Mouse (Mus musculus) mouse trophoblast stem cell (cell line): Measurements from ENCODE around the gene Spred2.

ENCODE experiments used
- in situ Hi-C, 2 experiments: fragments of 300-500 bp; cut with MseI, MboI; formaldehyde crosslinking; loops; 2 replicates in 1 of 2; 3 replicates in 1 of 2; pipeline ENCODE4 v1.15.1; 2025

Gene Spred2

GRCm38 (mm10) chr11:19923888-19924756 lies at the start of gene Spred2:
Gene Spred2 (plus strand): TSS chr11:19924375.
- in situ Hi-C loops, result loop anchor here in 1 of 2 experiments (10.0 kb wide), 1 partner anchor 111 kb away; no protein-coding TSS in a partner anchor

GRCm38 (mm10) chr11:19875551-19875950 lies 48.6 kb upstream of the Spred2 start:
- in situ Hi-C loops, result no loop called here

- in situ Hi-C loops, result no loop called here
Observed at GRCm38 (mm10) chr11:19875964-19876363, 48.2 kb upstream of the Spred2 start.

DNA sequence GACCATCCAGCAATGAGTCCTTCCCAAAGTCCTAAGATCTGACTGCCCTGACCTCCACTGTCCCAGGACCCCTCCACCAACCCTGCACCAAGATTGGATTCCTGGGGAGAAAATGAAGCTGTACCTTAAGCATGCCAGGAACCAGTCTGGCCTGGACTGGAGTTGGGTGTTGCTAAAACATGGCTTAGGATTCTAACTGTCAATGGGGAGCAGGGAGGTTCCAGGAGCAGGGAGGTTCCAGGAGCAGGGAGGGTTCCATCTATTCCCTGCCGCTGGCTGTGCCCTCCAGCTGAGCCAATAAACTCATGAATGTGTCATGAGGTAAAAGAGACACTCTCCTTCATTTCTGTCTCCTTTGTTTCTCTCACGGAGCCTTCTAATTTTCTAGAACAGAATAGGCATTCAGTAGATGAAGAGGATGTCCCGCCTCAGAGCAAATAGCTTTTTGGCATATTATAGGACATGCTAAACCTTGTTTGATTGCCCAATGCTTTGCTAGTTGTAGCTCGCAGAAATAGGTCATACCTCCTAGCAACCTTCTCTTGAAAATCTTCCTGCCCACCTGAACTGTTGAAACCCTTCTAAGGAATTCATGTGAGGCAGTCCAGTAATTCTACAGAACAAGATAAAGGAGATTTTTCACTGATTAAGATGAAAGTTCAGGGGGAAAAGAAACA lies 46.8 kb upstream of the Spred2 start:
- in situ Hi-C loops, result no loop called here

DNA sequence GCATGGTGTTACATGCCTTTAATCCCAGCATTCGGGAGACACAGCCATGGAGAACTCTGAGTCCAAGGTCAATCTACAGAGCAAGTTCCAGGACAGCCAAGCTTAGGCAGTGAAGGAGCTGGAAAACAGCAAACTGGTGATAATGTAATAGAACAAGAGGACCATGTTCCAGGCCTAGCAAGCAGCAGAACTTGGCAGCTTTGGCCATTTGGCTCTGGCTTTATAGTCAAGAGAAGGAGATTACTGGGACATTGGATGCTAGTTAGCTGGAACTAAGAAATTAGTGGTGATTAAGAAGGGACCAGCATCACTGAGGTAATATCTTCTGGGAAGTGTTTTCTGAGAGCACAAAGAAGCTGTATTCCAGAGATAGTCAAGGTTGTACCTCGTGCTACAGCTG lies 42.8 kb upstream of the Spred2 start:
- in situ Hi-C loops, result no loop called here

GRCm38 (mm10) chr11:19890700-19891406 lies 33.3 kb upstream of the Spred2 start:
- in situ Hi-C loops, result no loop called here

- in situ Hi-C loops, result no loop called here
Observed at GRCm38 (mm10) chr11:19893233-19893632, 30.9 kb upstream of the Spred2 start.

- in situ Hi-C loops, result no loop called here
Observed at GRCm38 (mm10) chr11:19899621-19900020, 24.6 kb upstream of the Spred2 start.

- in situ Hi-C loops, result no loop called here
Observed at GRCm38 (mm10) chr11:19900712-19901111, 23.5 kb upstream of the Spred2 start.

DNA sequence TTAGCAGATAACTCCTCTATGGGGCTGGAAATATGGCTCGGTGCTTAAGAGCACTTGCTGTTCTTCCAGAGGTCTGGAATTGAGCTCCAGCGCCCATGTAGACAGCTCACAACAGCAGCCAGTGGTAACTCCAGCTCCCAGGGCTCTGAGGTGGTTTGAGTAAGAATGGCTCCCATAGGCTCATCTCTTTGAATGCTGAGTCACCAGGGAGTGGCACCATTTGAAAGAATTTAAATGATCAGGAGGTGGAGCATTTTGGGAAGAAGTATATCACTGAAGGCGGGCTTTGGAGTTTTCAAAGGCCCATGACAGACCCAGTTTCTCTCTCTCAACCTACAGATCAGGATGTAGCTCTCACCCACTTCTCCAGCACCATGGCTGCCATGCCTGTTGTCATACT lies 13.0 kb upstream of the Spred2 start:
- in situ Hi-C loops, result no loop called here

GRCm38 (mm10) chr11:19912179-19912578 lies 12.0 kb upstream of the Spred2 start:
- in situ Hi-C loops, result no loop called here

DNA sequence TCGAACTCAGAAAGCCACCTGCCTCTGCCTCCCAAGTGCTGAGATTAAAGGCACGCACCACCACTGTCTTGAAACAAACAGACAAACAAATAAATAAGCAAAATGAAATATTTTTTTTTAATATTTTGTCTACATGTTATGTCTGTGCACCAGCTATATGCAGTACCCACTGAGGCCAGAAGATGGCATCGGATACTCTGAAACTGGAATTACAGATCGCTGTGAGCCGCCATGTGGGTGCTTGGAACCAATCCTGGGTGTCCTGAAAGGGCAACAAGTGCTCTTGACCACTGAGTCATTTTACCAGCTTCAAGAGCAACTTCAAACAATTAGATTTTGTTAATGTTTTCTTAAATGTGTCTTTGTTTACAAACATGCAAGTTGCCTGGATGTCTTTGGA lies 11.5 kb upstream of the Spred2 start:
- in situ Hi-C loops, result no loop called here

GRCm38 (mm10) chr11:19913761-19914160 lies 10.4 kb upstream of the Spred2 start:
- in situ Hi-C loops, result no loop called here

- in situ Hi-C loops, result loop anchor here in 1 of 2 experiments (5.0 kb wide), 1 partner anchor 85 kb away; no protein-coding TSS in a partner anchor
Observed at GRCm38 (mm10) chr11:19917381-19918245, 6.6 kb upstream of the Spred2 start.

DNA sequence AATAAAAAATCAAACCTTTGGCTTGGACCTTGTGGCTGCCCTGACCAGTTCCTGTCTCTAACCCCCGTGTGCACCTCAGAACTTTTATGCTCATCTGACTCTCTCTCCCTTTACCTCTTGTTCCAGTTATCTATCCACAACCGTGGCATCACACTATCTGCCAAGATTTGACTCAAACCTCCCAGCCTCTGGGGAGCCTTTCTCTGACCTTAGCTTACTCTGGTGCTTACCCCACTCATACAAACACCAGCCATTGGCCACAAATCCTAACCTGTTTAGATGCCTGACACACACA lies 6.0 kb upstream of the Spred2 start:
- in situ Hi-C loops, result loop anchor here in 1 of 2 experiments (5.0 kb wide), 1 partner anchor 86 kb away; no protein-coding TSS in a partner anchor

GRCm38 (mm10) chr11:19919460-19919784 lies 4.8 kb upstream of the Spred2 start:
- in situ Hi-C loops, result loop anchor here in 1 of 2 experiments (5.0 kb wide), 1 partner anchor 87 kb away; no protein-coding TSS in a partner anchor

- in situ Hi-C loops, result loop anchor here in 1 of 2 experiments (5.0 to 10.0 kb wide), 2 partner anchors 88 to 115 kb away; no protein-coding TSS in a partner anchor
Observed at GRCm38 (mm10) chr11:19919785-19920671, 4.1 kb upstream of the Spred2 start.

DNA sequence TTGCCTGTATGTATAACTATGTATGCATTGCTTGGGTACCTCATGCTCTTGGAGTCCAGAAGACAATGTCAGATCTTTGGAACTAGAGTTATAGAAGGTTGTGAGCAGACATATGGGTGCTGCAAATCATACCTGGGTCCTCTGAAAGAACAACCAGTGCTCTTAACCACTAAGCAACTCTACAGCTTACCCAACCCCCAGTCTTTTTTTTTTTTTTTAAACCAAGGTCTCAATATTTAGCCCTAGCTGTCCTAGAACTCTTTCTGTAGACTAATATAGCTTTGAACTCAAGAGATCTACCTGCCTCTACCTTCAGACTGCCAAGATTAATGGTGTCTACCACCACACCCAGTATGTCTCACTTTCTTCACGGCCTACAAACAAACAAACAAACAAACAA lies 2.5 kb upstream of the Spred2 start:
- in situ Hi-C loops, result loop anchor here in 1 of 2 experiments (10.0 kb wide), 1 partner anchor 113 kb away; no protein-coding TSS in a partner anchor

- in situ Hi-C loops, result loop anchor here in 1 of 2 experiments (10.0 kb wide), 1 partner anchor 113 kb away; no protein-coding TSS in a partner anchor
Observed at GRCm38 (mm10) chr11:19922208-19922607, 2.0 kb upstream of the Spred2 start.

DNA sequence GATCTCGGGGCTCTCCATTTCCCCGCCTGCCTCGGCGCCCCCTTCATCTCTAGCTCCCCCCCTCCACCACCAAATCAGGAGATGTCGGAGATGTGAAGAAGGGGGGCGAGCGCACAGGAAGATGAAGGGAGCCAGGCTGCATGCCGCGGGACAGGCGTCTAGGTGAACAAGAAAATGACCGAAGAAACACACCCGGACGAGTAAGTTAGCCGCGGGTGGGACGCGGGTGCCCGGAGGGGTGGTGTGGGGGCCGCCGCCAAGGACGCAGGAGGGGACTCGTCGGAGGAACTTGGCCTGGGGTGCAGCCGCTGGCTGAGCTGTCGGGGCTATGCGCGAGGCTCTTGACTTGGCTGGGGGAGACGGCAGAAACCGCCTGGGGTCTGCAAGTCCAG lies 578 bp downstream of the Spred2 start:
- in situ Hi-C loops, result loop anchor here in 1 of 2 experiments (10.0 kb wide), 1 partner anchor 110 kb away; no protein-coding TSS in a partner anchor
